Mouse (Mus musculus) CH12.LX (cell line): ENCODE results near the gene Cdc14b. TPM values are rescaled to one million over a fixed set of nuclear protein-coding genes. Genes with fewer than 3 reads are reported as not detected.

Experiments used
- DNase-seq: peaks from one replicate; pipeline ENCODE4 v3.0.0-alpha.2; 2013; ENCODE audit errors: extremely low read depth
- H3K27ac ChIP-seq: 2 replicates; pipeline ENCODE4 v1.5.1; 2012; ENCODE audit warnings: low read depth, mild to moderate bottlenecking, control low read depth, moderate library complexity; ENCODE audit not compliant: insufficient read depth
- H3K27me3 ChIP-seq: replicated peaks from 2 replicates; pipeline ENCODE3; 2012; ENCODE audit warnings: inconsistent platforms
- H3K36me3 ChIP-seq, 2 experiments: replicated peaks in 1 of 2; 2 replicates each; pipeline versions ENCODE3 to v1.6.1; 2012; ENCODE audit warnings: inconsistent platforms in 1 of 2, low read length in 1 of 2, mild to moderate bottlenecking in 1 of 2, mixed read lengths in 1 of 2, moderate library complexity in 1 of 2; ENCODE audit not compliant: control insufficient read depth in 1 of 2, insufficient read depth in 1 of 2
- H3K4me1 ChIP-seq, 2 experiments: 2 replicates each; pipeline ENCODE4 v1.6.1; 2012; ENCODE audit warnings: inconsistent platforms in 1 of 2, moderate library complexity in 1 of 2; ENCODE audit not compliant: insufficient read depth in 2 of 2, control insufficient read depth in 1 of 2
- H3K4me2 ChIP-seq: 2 replicates; pipeline ENCODE4 v1.6.1; 2012; ENCODE audit warnings: low read depth, mild to moderate bottlenecking, control low read depth; ENCODE audit not compliant: poor library complexity, insufficient read depth, severe bottlenecking
- H3K4me3 ChIP-seq, 3 experiments: fragments of 150-350 bp in 1 of 3; sonication (generic) in 1 of 3; replicated peaks in 1 of 3; 2 replicates each; pipeline versions ENCODE3 to v1.5.1; 2011 to 2012; ENCODE audit warnings: low read depth in 2 of 3, low read length in 2 of 3, mild to moderate bottlenecking in 2 of 3, moderate library complexity in 2 of 3, control low read depth in 1 of 3, improper control_type of control experiment in 1 of 3, inconsistent platforms in 1 of 3, mixed read lengths in 1 of 3; ENCODE audit not compliant: poor library complexity in 1 of 3
- H3K79me2 ChIP-seq: replicated peaks from 2 replicates; pipeline ENCODE4 v1.6.1; 2012; ENCODE audit warnings: mild to moderate bottlenecking, moderate library complexity; ENCODE audit not compliant: control insufficient read depth, poor library complexity, insufficient read depth, severe bottlenecking; ENCODE audit errors: extremely low read depth
- H3K9ac ChIP-seq: 2 replicates; pipeline ENCODE4 v1.6.1; 2012; ENCODE audit warnings: low read depth, mild to moderate bottlenecking, control low read depth, moderate library complexity; ENCODE audit not compliant: insufficient read depth
- H3K9me3 ChIP-seq: replicated peaks from 2 replicates; pipeline ENCODE3; 2012; ENCODE audit warnings: low read length, inconsistent platforms, mixed read lengths
- CHD2 ChIP-seq: IDR thresholded peaks from 2 replicates; pipeline ENCODE4 v1.6.1; 2011; ENCODE audit warnings: low read length, improper control_type of control experiment
- CTCF ChIP-seq, 2 experiments: IDR thresholded peaks in 1 of 2; conservative IDR thresholded peaks in 1 of 2; 2 replicates each; pipeline ENCODE4 v1.5.1; 2011 to 2012; ENCODE audit warnings: low read depth in 2 of 2, low read length in 2 of 2, improper control_type of control experiment in 1 of 2, inconsistent platforms in 1 of 2, mild to moderate bottlenecking in 1 of 2, moderate library complexity in 1 of 2
- EP300 ChIP-seq: IDR thresholded peaks from 2 replicates; pipeline ENCODE4 v1.6.1; 2011; ENCODE audit warnings: low read length, improper control_type of control experiment
- ETS1 ChIP-seq: conservative IDR thresholded peaks from 2 replicates; pipeline ENCODE4 v1.6.1; 2012; ENCODE audit warnings: low read depth, mild to moderate bottlenecking, inconsistent platforms, low read length, improper control_type of control experiment, moderate library complexity
- GABPA ChIP-seq: IDR thresholded peaks from 2 replicates; pipeline ENCODE4 v1.6.1; 2012; ENCODE audit warnings: low read depth, low read length, improper control_type of control experiment, inconsistent platforms; ENCODE audit not compliant: insufficient replicate concordance
- JUND ChIP-seq: conservative IDR thresholded peaks from 2 replicates; pipeline ENCODE4 v1.6.1; 2011; ENCODE audit warnings: low read depth, low read length, improper control_type of control experiment
- KAT2A ChIP-seq: IDR thresholded peaks from 2 replicates; pipeline ENCODE4 v1.6.1; 2012; ENCODE audit warnings: low read length, improper control_type of control experiment, inconsistent platforms; ENCODE audit not compliant: insufficient replicate concordance
- MEF2A ChIP-seq: IDR thresholded peaks from 2 replicates; pipeline ENCODE4 v1.6.1; 2014; ENCODE audit warnings: low read depth, mild to moderate bottlenecking, inconsistent platforms, low read length, improper control_type of control experiment, borderline replicate concordance
- POLR2A ChIP-seq: IDR thresholded peaks from 2 replicates; pipeline ENCODE4 v1.6.1; 2011; ENCODE audit warnings: low read depth, mild to moderate bottlenecking, improper control_type of control experiment, low read length
- POLR2AphosphoS2 ChIP-seq: IDR thresholded peaks from 2 replicates; pipeline ENCODE4 v1.6.1; 2011; ENCODE audit warnings: low read depth, low read length, improper control_type of control experiment
- RCOR1 ChIP-seq: conservative IDR thresholded peaks from 2 replicates; pipeline ENCODE4 v1.6.1; 2012; ENCODE audit warnings: low read depth, mild to moderate bottlenecking, inconsistent platforms, low read length, improper control_type of control experiment
- SMC3 ChIP-seq: IDR thresholded peaks from 2 replicates; pipeline ENCODE4 v1.6.1; 2011; ENCODE audit warnings: low read depth, low read length, improper control_type of control experiment
- TBP ChIP-seq: conservative IDR thresholded peaks from 2 replicates; pipeline ENCODE4 v1.6.1; 2011; ENCODE audit warnings: low read depth, low read length, improper control_type of control experiment
- TCF12 ChIP-seq: IDR thresholded peaks from 2 replicates; pipeline ENCODE4 v1.6.1; 2014; ENCODE audit warnings: low read depth, mild to moderate bottlenecking, inconsistent platforms, low read length, improper control_type of control experiment
- UBTF ChIP-seq: IDR thresholded peaks from 2 replicates; pipeline ENCODE4 v1.6.1; 2012; ENCODE audit warnings: low read depth, mild to moderate bottlenecking, inconsistent platforms, low read length, improper control_type of control experiment, moderate library complexity
- ZMIZ1 ChIP-seq: IDR thresholded peaks from 2 replicates; pipeline ENCODE4 v1.6.1; 2012; ENCODE audit warnings: low read depth, mild to moderate bottlenecking, inconsistent platforms, low read length, improper control_type of control experiment
- ZNF384 ChIP-seq: IDR thresholded peaks from 2 replicates; pipeline ENCODE4 v1.6.1; 2012; ENCODE audit warnings: low read depth, low read length, improper control_type of control experiment, inconsistent platforms
- dilution Hi-C: fragments of 300-500 bp; cut with MboI; formaldehyde crosslinking; loops from 2 replicates; pipeline ENCODE4 v1.14.3; 2020; ENCODE audit warnings: low sequenced_read_pairs; ENCODE audit not compliant: extremely low pct_unique_long_range_greater_than_20kb, extremely low pct_ligation_motif_present
- in situ Hi-C: fragments of 300-500 bp; cut with MboI; formaldehyde crosslinking; loops from 3 replicates; pipeline ENCODE4 v1.14.3; 2019; ENCODE audit warnings: low sequenced_read_pairs, low pct_ligation_motif_present, low pct_unique_long_range_greater_than_20kb, mixed read lengths
- polyA plus RNA-seq: library from polyadenylated mRNA; unstranded; fragments of >175 nt; gene quantifications from 2 replicates; pipeline ENCODE4 v1.2.1, GENCODE M21; 2012; ENCODE audit warnings: low read depth; ENCODE audit not compliant: insufficient read length
- total RNA-seq, 2 experiments: library from RNA; depleted of rRNA; stranded (reverse); fragments of 300-350 nt in 1 of 2; fragments of >200 nt in 1 of 2; gene quantifications; 2 replicates each; pipeline ENCODE4 v1.2.3; 2012 to 2014

Gene Cdc14b
- total and polyA plus RNA-seq, 3 experiments: 2.7 to 5.5 (median 4.6) TPM

- H3K4me2 ChIP-seq: no peak overlapping the region
- DNase-seq: no peak
- H3K9me3 ChIP-seq: no peaks in the 10 kb centered on the region
- H3K36me3 ChIP-seq: no peaks in the 10 kb centered on the region
- H3K4me1 ChIP-seq: peaks cover 4 to 22% of the 10 kb centered on the region in 2 experiments; a peak in 3 of 4 replicates
- no peak overlapping the region for H3K9ac ChIP-seq
- H3K79me2 ChIP-seq: no peaks in the 10 kb centered on the region
- no peak overlapping the region for H3K4me3 ChIP-seq
- no peaks in the 10 kb centered on the region for H3K27me3 ChIP-seq
- dilution Hi-C loops: no loop called here
- no peak for TF ChIP-seq ETS1
- no peak for TF ChIP-seq SMC3
- TF ChIP-seq GABPA: no peak
- TF ChIP-seq UBTF: no peak
- no peak for TF ChIP-seq CTCF (conservative IDR thresholded peaks at IDR 0.05 in 1 of 2, IDR thresholded peaks at IDR 0.05 in 1 of 2; ENCODE audit: low read depth in 2 of 2, low read length in 2 of 2)
- no peak for TF ChIP-seq EP300
- no peak for TF ChIP-seq ZMIZ1
- TF ChIP-seq MEF2A: no peak
- TF ChIP-seq CHD2: no peak
- no peak for TF ChIP-seq JUND
- no peak for TF ChIP-seq KAT2A
- no peak for TF ChIP-seq TBP
- TF ChIP-seq RCOR1: no peak
- no peak for TF ChIP-seq TCF12
- TF ChIP-seq POLR2AphosphoS2: no peak
- TF ChIP-seq, all 38 proteins: peak for 0
- no peak overlapping the region for H3K27ac ChIP-seq
- in situ Hi-C loops: no loop called here
These were observed 38.0 kb downstream of the Cdc14b start for GRCm38 (mm10) chr13:64237000-64237680.

DNA sequence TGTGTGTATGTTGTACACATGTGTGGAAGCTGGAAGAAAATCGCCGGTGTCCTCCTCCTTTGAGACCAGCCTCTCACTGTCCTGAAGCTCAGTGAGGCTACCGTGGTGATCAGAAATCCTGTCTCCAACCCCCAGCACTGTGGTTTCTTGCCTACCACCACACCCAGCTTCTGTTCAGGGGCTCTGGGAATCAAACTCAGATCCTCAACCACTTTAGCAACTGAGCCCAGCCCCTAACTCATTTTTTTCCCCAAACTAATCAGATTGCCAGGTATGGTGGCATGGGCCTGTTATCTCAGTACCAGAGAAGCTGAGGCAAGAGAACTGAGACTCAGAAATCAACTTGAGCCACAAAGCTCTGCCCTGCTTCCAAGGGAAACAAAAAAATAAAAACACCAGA lies 39.3 kb downstream of the Cdc14b start:
- dilution Hi-C loops (no loop called here), in situ Hi-C loops (no loop called here)
- peaks cover 2 to 8% of the 10 kb centered on the region in 2 experiments; a peak in 2 of 4 replicates for H3K4me1 ChIP-seq
- H3K4me2 ChIP-seq: no peak overlapping the region
- H3K9ac ChIP-seq: no peak overlapping the region
- no peaks in the 10 kb centered on the region for H3K9me3 ChIP-seq
- no peak overlapping the region for H3K27ac ChIP-seq
- H3K4me3 ChIP-seq: no peak overlapping the region
- H3K27me3 ChIP-seq: no peaks in the 10 kb centered on the region
- H3K36me3 ChIP-seq: no peaks in the 10 kb centered on the region
- no peak for DNase-seq
- no peak for TF ChIP-seq ZMIZ1
- TF ChIP-seq ZNF384: no peak
- TF ChIP-seq POLR2A: no peak
- H3K79me2 ChIP-seq: no peaks in the 10 kb centered on the region
